Mouse (Mus musculus) limb, embryonic 14.5 days (tissue): ENCODE measurements at regions not wholly inside any gene's neighbourhood (a gene's known extent, or its start where the extent isn't known, plus 50 kb on each side); places are given as distances from the start of the nearest gene placed in this dataset.
A peak's percentile ranks its signal among the peaks of the same experiment; 100 is the strongest.

Experiments used
- ATAC-seq: fragments of 200-750 bp; cut with Nextera tagmentation; 2 replicates; pipeline ENCODE4 v1.8.0; 2017; ENCODE audit warnings: low read depth, moderate number of reproducible peaks, moderate TSS enrichment; ENCODE audit not compliant: low FRiP score
- DNase-seq: peaks from one replicate; pipeline ENCODE4 v3.0.0-alpha.2; 2015; ENCODE audit warnings: low spot score
- H3K27ac ChIP-seq: fragments of 300-500 bp; sonication (generic); replicated peaks from 2 replicates; pipeline ENCODE4 v1.5.1; 2014; ENCODE audit warnings: low read depth, mild to moderate bottlenecking, low read length, moderate library complexity, mixed read lengths
- H3K27me3 ChIP-seq: fragments of 300-500 bp; sonication (generic); 2 replicates; pipeline ENCODE4 v1.6.1; 2014; ENCODE audit warnings: low read length, mixed read lengths; ENCODE audit not compliant: control insufficient read depth, insufficient read depth
- H3K36me3 ChIP-seq: fragments of 300-500 bp; sonication (generic); 2 replicates; pipeline ENCODE4 v1.6.1; 2014; ENCODE audit warnings: mild to moderate bottlenecking, low read length, moderate library complexity, mixed read lengths; ENCODE audit not compliant: control insufficient read depth, insufficient read depth
- H3K4me1 ChIP-seq: fragments of 300-500 bp; sonication (generic); 2 replicates; pipeline ENCODE4 v1.6.1; 2014; ENCODE audit warnings: antibody characterized with exemption, low read length, mixed read lengths; ENCODE audit not compliant: control insufficient read depth, insufficient read depth
- H3K4me2 ChIP-seq: fragments of 300-500 bp; sonication (generic); replicated peaks from 2 replicates; pipeline ENCODE4 v1.6.1; 2014; ENCODE audit warnings: low read depth, mild to moderate bottlenecking, low read length, moderate library complexity; ENCODE audit not compliant: severe bottlenecking
- H3K4me3 ChIP-seq: fragments of 300-500 bp; sonication (generic); replicated peaks from 2 replicates; pipeline ENCODE4 v1.5.1; 2014; ENCODE audit warnings: low read length
- H3K9ac ChIP-seq: fragments of 300-500 bp; sonication (generic); 2 replicates; pipeline ENCODE4 v1.6.1; 2014; ENCODE audit warnings: mild to moderate bottlenecking, low read depth, low read length, moderate library complexity; ENCODE audit not compliant: severe bottlenecking
- H3K9me3 ChIP-seq: fragments of 300-500 bp; sonication (generic); 2 replicates; pipeline ENCODE4 v1.6.1; 2016; ENCODE audit warnings: low read length; ENCODE audit not compliant: control insufficient read depth
- POLR2A ChIP-seq: fragments of 200-500 bp; IDR thresholded peaks from 2 replicates; pipeline ENCODE4 v1.8.0; 2012; ENCODE audit warnings: inconsistent platforms, mild to moderate bottlenecking, moderate library complexity, borderline replicate concordance; ENCODE audit not compliant: insufficient read depth, insufficient read length; ENCODE audit errors: extremely low read depth
- WGBS: fragments of 180-500 bp; shearing (Covaris S2); extraction: QIAGEN DNeasy Blood & Tissue Kit; methylation state at CpG from one replicate; pipeline ENCODE4 v1.1.7; 2014; 5-methylcytosine and 5-hydroxymethylcytosine counted together

- Histone ChIP-seq H3K9me3 (no peaks in the 10 kb centered on the region), H3K27ac (no peak overlapping the region), H3K9ac (no peak overlapping the region), H3K4me2 (no peak overlapping the region), H3K27me3 (no peaks in the 10 kb centered on the region), H3K4me3 (no peak overlapping the region), H3K36me3 (no peaks in the 10 kb centered on the region), H3K4me1 (no peaks in the 10 kb centered on the region)
- no peak for TF ChIP-seq POLR2A
- WGBS, result 75% methylated on average over 2 of the region's 2 CpGs
- no peak for DNase-seq
- ATAC-seq, result no peak
Measured at GRCm38 (mm10) chr15:69336491-69336890, 2835.8 kb upstream of the Lrrc6 start.

GRCm38 (mm10) chr15:69326537-69326936 lies 2825.8 kb upstream of the Lrrc6 start:
- no peak overlapping the region for H3K4me3 ChIP-seq
- no peak overlapping the region for H3K27ac ChIP-seq
- no peak overlapping the region for H3K4me2 ChIP-seq
- no peak for ATAC-seq
- no peaks in the 10 kb centered on the region for H3K27me3 ChIP-seq
- no peak for DNase-seq
- H3K9me3 ChIP-seq, result no peaks in the 10 kb centered on the region
- no peaks in the 10 kb centered on the region for H3K36me3 ChIP-seq
- no peak overlapping the region for H3K9ac ChIP-seq
- no peak for TF ChIP-seq POLR2A
- no peaks in the 10 kb centered on the region for H3K4me1 ChIP-seq

GRCm38 (mm10) chr15:69303100-69303499 lies 2802.4 kb upstream of the Lrrc6 start:
- H3K36me3 ChIP-seq, result no peaks in the 10 kb centered on the region
- TF ChIP-seq POLR2A, result no peak
- no peak overlapping the region for H3K4me3 ChIP-seq
- H3K9ac ChIP-seq, result no peak overlapping the region
- no peaks in the 10 kb centered on the region for H3K27me3 ChIP-seq
- no peaks in the 10 kb centered on the region for H3K4me1 ChIP-seq
- no peak overlapping the region for H3K4me2 ChIP-seq
- DNase-seq, result no peak
- no peak overlapping the region for H3K27ac ChIP-seq
- WGBS, result 60% methylated on average over 5 of the region's 5 CpGs
- no peak for ATAC-seq
- H3K9me3 ChIP-seq, result no peaks in the 10 kb centered on the region

GRCm38 (mm10) chr15:69291273-69291672 lies 2790.6 kb upstream of the Lrrc6 start:
- no peaks in the 10 kb centered on the region for H3K4me1 ChIP-seq
- no peak for ATAC-seq
- DNase-seq, result no peak

GRCm38 (mm10) chr15:69275546-69276255 lies 2775.0 kb upstream of the Lrrc6 start:
- H3K4me1 ChIP-seq, result 0 out of 2 replicates have a peak, but pooled peaks cover 3% of the 10 kb centered on the region
- DNase-seq, result no peak
- TF ChIP-seq POLR2A, result no peak
- no peaks in the 10 kb centered on the region for H3K9me3 ChIP-seq
- no peak overlapping the region for H3K4me2 ChIP-seq
- H3K4me3 ChIP-seq, result no peak overlapping the region
- H3K36me3 ChIP-seq, result no peaks in the 10 kb centered on the region
- no peak for ATAC-seq
- H3K27ac ChIP-seq, result no peak overlapping the region
- H3K9ac ChIP-seq, result no peak overlapping the region
- no peaks in the 10 kb centered on the region for H3K27me3 ChIP-seq

More at GRCm38 (mm10) chr15:69291273-69291672, 2790.6 kb upstream of the Lrrc6 start:
- no peak overlapping the region for H3K4me2 ChIP-seq
- H3K27ac ChIP-seq, result no peak overlapping the region
- H3K27me3 ChIP-seq, result no peaks in the 10 kb centered on the region
- H3K36me3 ChIP-seq, result no peaks in the 10 kb centered on the region
- 23% methylated on average over 1 of the region's 1 CpGs for WGBS
- H3K9me3 ChIP-seq, result no peaks in the 10 kb centered on the region
- no peak overlapping the region for H3K9ac ChIP-seq
- no peak overlapping the region for H3K4me3 ChIP-seq
- TF ChIP-seq POLR2A, result no peak

- no peaks in the 10 kb centered on the region for H3K9me3 ChIP-seq
- H3K4me2 ChIP-seq, result no peak overlapping the region
- ATAC-seq (no peak), DNase-seq (peak; percentile 3)
- no peak overlapping the region for H3K4me3 ChIP-seq
- no peaks in the 10 kb centered on the region for H3K27me3 ChIP-seq
- H3K4me1 ChIP-seq, result 0 out of 2 replicates have a peak, but pooled peaks cover 3% of the 10 kb centered on the region
- 35% methylated on average over 8 of the region's 8 CpGs for WGBS
- H3K9ac ChIP-seq, result no peak overlapping the region
- no peaks in the 10 kb centered on the region for H3K36me3 ChIP-seq
- no peak for TF ChIP-seq POLR2A
- no peak overlapping the region for H3K27ac ChIP-seq
Measured at GRCm38 (mm10) chr15:69274225-69274766, 2773.6 kb upstream of the Lrrc6 start.
